Mouse (Mus musculus) small intestine, adult 2 months (tissue): ENCODE data around the gene Lrp2. TPM values are rescaled to one million over a fixed set of nuclear protein-coding genes. Genes with fewer than 3 reads are reported as not detected.

Experiments
- H3K27ac ChIP-seq: fragments of 200-500 bp; 2 replicates; pipeline ENCODE4 v1.5.1; 2012; ENCODE audit warnings: low read depth, low read length, control low read depth, inconsistent platforms; ENCODE audit not compliant: insufficient read depth
- H3K27me3 ChIP-seq: fragments of 200-500 bp; 2 replicates; pipeline ENCODE4 v1.6.1; 2012; ENCODE audit warnings: mild to moderate bottlenecking, moderate library complexity, low read length, inconsistent platforms; ENCODE audit not compliant: control insufficient read depth, insufficient read depth
- H3K36me3 ChIP-seq: fragments of 200-500 bp; 2 replicates; pipeline ENCODE4 v1.6.1; 2012; ENCODE audit warnings: mild to moderate bottlenecking, low read length, control low read depth, inconsistent platforms; ENCODE audit not compliant: control insufficient read depth, insufficient read depth
- H3K4me1 ChIP-seq: fragments of 200-500 bp; 2 replicates; pipeline ENCODE4 v1.6.1; 2012; ENCODE audit warnings: low read length, inconsistent platforms, mixed read lengths; ENCODE audit not compliant: control insufficient read depth, insufficient read depth, insufficient read length
- H3K4me3 ChIP-seq: fragments of 200-500 bp; 2 replicates; pipeline ENCODE4 v1.5.1; 2012; ENCODE audit warnings: low read depth, mild to moderate bottlenecking, control low read depth, inconsistent platforms, low read length, moderate library complexity
- CTCF ChIP-seq: fragments of 200-500 bp; IDR thresholded peaks from 2 replicates; pipeline ENCODE4 v1.5.1; 2012; ENCODE audit warnings: low read depth, mild to moderate bottlenecking, control low read depth, inconsistent platforms, low read length, moderate library complexity, mixed read lengths; ENCODE audit not compliant: insufficient replicate concordance, insufficient read length; ENCODE audit errors: extremely low read depth
- POLR2A ChIP-seq: fragments of 200-500 bp; IDR thresholded peaks from 2 replicates; pipeline ENCODE4 v1.6.1; 2012; ENCODE audit warnings: low read depth, mild to moderate bottlenecking, control low read depth, inconsistent platforms, low read length, moderate library complexity
- WGBS: fragments of 180-500 bp; shearing (Covaris S2); methylation state at CpG from one replicate; pipeline ENCODE4 v1.1.7; 2018; 5-methylcytosine and 5-hydroxymethylcytosine counted together
- polyA plus RNA-seq: library from polyadenylated mRNA; depleted of rRNA; stranded (reverse); fragments of >200 nt; gene quantifications from 2 replicates; pipeline ENCODE4 v1.2.3, GENCODE M21; 2012; rRNA removed

Lrp2 gene
- polyA plus RNA-seq, 1 experiment, result not detected

DNA sequence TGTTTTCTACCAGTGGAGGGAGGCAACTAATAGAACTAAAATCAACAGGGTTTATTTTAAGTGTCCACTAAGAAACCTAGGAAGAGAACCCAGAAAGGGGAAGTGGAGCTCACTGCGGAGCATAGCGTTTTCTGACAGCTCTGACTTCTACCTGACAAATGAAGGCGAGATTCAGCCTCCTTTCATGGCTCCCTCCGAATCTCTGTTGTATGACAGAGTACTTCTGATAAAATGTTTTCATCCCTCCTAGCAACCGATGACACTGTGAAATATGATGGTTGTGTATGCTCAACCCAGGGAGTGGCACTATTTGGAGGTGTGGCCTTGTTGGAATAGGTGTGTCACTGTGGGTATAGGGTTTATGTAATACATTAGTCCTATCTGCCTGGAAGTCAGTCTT, 203.0 kb downstream of the Lrp2 start:
- Histone ChIP-seq H3K4me3 (no peak overlapping the region), H3K36me3 (no peaks in the 10 kb centered on the region), H3K4me1 (peaks cover 19% of the 10 kb centered on the region), H3K27ac (peak overlapping the region; percentile 49; the same call in 1 of the 2 replicates), H3K27me3 (no peaks in the 10 kb centered on the region)
- 62% methylated on average over 5 of the region's 5 CpGs for WGBS
- no peak for TF ChIP-seq CTCF
- TF ChIP-seq POLR2A, result no peak

DNA sequence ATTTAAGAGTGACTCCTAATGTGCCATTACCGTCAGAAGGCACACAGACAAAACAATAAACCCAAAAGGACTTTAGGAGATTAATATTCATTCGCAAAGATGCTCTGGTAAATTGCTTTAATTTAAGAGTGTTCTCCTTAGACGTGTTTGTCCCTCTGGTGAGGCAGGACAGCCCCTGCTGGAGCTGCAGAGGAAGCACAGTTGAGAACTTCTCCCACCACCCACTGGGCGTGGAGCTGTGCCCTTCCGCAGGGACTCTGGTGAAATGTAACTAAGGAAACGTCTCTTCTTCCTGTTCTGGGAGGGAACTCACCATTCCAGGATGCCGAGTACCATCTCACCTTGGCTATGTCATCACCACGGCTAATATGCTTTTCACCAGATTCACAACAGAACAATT, 204.1 kb downstream of the Lrp2 start:
- WGBS, result 53% methylated on average over 8 of the region's 8 CpGs
- Histone ChIP-seq H3K27me3 (no peaks in the 10 kb centered on the region), H3K36me3 (no peaks in the 10 kb centered on the region), H3K4me1 (peaks cover 19% of the 10 kb centered on the region), H3K4me3 (no peak overlapping the region), H3K27ac (no peak overlapping the region)
- no peak for TF ChIP-seq POLR2A
- no peak for TF ChIP-seq CTCF

DNA sequence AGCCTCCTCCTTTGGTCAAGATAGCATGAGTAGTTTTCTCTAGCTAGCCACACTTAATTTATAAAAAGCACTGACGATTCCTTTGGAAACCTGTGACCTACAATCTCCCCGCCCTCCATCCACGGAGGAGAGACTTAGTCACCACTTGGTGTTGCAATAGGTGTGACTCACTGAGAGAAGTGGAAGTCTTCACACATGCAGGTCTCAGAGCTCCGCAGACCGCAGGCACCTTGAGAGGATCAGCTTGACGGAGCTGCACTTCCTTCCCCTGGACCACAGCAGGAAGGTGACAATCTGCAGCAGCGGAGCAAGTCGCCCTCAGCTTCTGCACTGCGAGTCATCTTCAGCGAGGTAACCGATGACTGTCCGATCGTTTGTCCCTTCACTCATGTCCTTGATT, 205.6 kb downstream of the Lrp2 start, which contains the start of gene Dhrs9:
TSS of gene Dhrs9 (plus strand) at position 165 of the 400 bp plus-strand sequence.
- no peaks in the 10 kb centered on the region for H3K36me3 ChIP-seq
- 15% methylated on average over 13 of the region's 13 CpGs for WGBS
- no peaks in the 10 kb centered on the region for H3K27me3 ChIP-seq
- H3K27ac ChIP-seq, result peak within 1 kb of the TSS; percentile 61
- no peak for TF ChIP-seq POLR2A
- TF ChIP-seq CTCF, result no peak
- H3K4me3 ChIP-seq, result peak within 1 kb of the TSS; percentile 37
- peaks cover 14% of the 10 kb centered on the region for H3K4me1 ChIP-seq

DNA sequence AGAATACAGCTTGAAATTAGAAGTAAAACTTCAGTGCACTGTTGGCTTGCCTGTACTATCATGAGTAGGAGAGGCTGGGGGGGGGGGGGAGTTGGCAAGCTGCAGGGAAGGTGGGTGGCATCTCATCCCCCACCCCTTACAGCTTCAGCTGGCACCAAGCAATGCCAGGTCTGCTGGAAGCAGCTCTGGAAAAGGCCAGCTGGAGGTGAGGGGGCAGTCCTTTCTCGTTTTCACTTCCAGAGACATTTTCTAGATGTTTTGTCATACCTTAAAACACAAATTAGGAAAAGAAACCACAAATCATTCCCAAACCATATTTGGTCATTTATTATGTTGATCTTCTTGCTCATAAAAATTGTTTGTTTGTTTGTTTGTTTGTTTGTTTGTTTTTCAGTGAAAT, 206.1 kb downstream of the Lrp2 start:
- WGBS, result 28% methylated on average over 1 of the region's 1 CpGs
- Histone ChIP-seq H3K27me3 (no peaks in the 10 kb centered on the region), H3K27ac (no peak overlapping the region), H3K4me3 (no peak overlapping the region), H3K4me1 (peaks cover 12% of the 10 kb centered on the region), H3K36me3 (no peaks in the 10 kb centered on the region)
- TF ChIP-seq CTCF (no peak), POLR2A (no peak)

DNA sequence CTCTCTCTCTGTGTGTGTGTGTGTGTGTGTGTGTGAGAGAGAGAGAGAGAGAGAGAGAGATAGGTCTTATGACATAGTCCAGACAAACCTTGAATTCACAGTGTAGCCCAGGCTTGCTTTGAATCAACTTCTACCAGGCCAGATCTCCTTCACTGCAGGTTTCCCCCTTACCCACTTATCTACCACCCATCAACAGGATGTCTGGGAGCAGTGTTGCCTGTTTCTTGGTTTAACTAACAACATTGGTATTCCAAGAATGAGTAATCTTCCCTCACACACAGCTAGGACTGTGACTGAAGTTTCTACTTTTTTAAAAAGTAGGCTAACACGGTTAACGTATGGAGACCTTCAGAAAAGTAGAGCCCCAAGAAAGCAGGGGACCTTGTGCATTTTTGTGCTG, 209.1 kb downstream of the Lrp2 start:
- Histone ChIP-seq H3K4me1 (peaks cover 4% of the 10 kb centered on the region), H3K36me3 (no peaks in the 10 kb centered on the region), H3K4me3 (no peak overlapping the region), H3K27ac (no peak overlapping the region), H3K27me3 (no peaks in the 10 kb centered on the region)
- TF ChIP-seq POLR2A, result no peak
- TF ChIP-seq CTCF, result no peak
- 86% methylated on average over 2 of the region's 2 CpGs for WGBS

Other genes starting within 250 kb of the Lrp2 start
- gene Abcb11, start 243.4 kb downstream of the Lrp2 start, polyA plus RNA-seq, result not detected in 2 replicates
- 0.34 and 0.60 TPM in 2 replicates for gene Dhrs9, start 205.6 kb downstream of the Lrp2 start, polyA plus RNA-seq
- not detected in 2 replicates for gene Bbs5, start 61.1 kb upstream of the Lrp2 start, polyA plus RNA-seq
- not detected in 2 replicates for gene Klhl41, start 84.1 kb upstream of the Lrp2 start, polyA plus RNA-seq
- gene Fastkd1, start 127.5 kb upstream of the Lrp2 start, polyA plus RNA-seq, result 1.1 and 1.2 TPM in 2 replicates
- gene Ppig, start 136.5 kb upstream of the Lrp2 start, polyA plus RNA-seq, result 0.20 and 0.30 TPM in 2 replicates
- gene Ccdc173, start 203.5 kb upstream of the Lrp2 start, polyA plus RNA-seq, result not detected in 2 replicates
- 77.7 and 94.4 TPM in 2 replicates for gene Phospho2, start 203.6 kb upstream of the Lrp2 start, polyA plus RNA-seq
- 1.9 and 2.7 TPM in 2 replicates for gene Klhl23, start 235.9 kb upstream of the Lrp2 start, polyA plus RNA-seq